In genomic region chr1:98714307-98714706, GRCm38 (mm10) we compare ENCODE assay signal across 26 mouse cellular contexts.
"Had no signal": no experiment of that assay in that cellular context is flagged by ENCODE, and none has a peak within 500 bp of the region (broad histone marks: within the 10 kb centered on the region; RNA-seq: fewer than 3 reads in every experiment).

No protein-coding gene starts in this region.

- H3K9ac ChIP-seq: heart, embryonic 13.5 days; heart, embryonic 15.5 days; hindbrain, embryonic 13.5 days; hindbrain, embryonic 15.5 days; kidney, embryonic 15.5 days; limb, embryonic 13.5 days; limb, embryonic 15.5 days; liver, embryonic 12.5 days had no signal

- H3K4me3 ChIP-seq: heart, adult 2 months; heart, embryonic 13.5 days; heart, embryonic 15.5 days; hindbrain, embryonic 13.5 days; hindbrain, embryonic 15.5 days; kidney, embryonic 15.5 days; limb, embryonic 13.5 days; limb, embryonic 15.5 days; liver, embryonic 12.5 days had no signal

- H3K9me3 ChIP-seq: heart, embryonic 13.5 days; heart, embryonic 15.5 days; hindbrain, embryonic 13.5 days; hindbrain, embryonic 15.5 days; kidney, embryonic 15.5 days; limb, embryonic 13.5 days; limb, embryonic 15.5 days; liver, embryonic 12.5 days had no signal

- H3K4me1 ChIP-seq: heart, embryonic 13.5 days; heart, embryonic 15.5 days; hindbrain, embryonic 13.5 days; hindbrain, embryonic 15.5 days; kidney, embryonic 15.5 days; limb, embryonic 13.5 days; limb, embryonic 15.5 days; liver, embryonic 12.5 days had no signal

- ATAC-seq: hindbrain, postnatal 0 days; intestine, embryonic 16.5 days; liver, embryonic 12.5 days had no signal

- DNase-seq: gastrocnemius, postnatal 14 days; gastrocnemius, postnatal 36 days; heart, adult 11 months; heart, adult 2 months; heart, postnatal 14 days; heart, postnatal 36 days; kidney, adult 11 months; kidney, adult 2 months; kidney, adult 9 months; kidney, postnatal 14 days; kidney, postnatal 36 days; layer of hippocampus, adult 9-11 months; layer of hippocampus, postnatal 36 days; left cerebral cortex, postnatal 4 days had no signal

- H3K27ac ChIP-seq: heart, adult 2 months; heart, embryonic 13.5 days; heart, embryonic 15.5 days; hindbrain, embryonic 13.5 days; hindbrain, embryonic 15.5 days; hindbrain, postnatal 0 days; kidney, embryonic 15.5 days; kidney, postnatal 0 days; limb, embryonic 13.5 days; limb, embryonic 15.5 days; liver, embryonic 12.5 days had no signal

- H3K27me3 ChIP-seq: heart, embryonic 13.5 days; heart, embryonic 15.5 days; hindbrain, embryonic 13.5 days; hindbrain, embryonic 15.5 days; kidney, embryonic 15.5 days; limb, embryonic 13.5 days; limb, embryonic 15.5 days; liver, embryonic 12.5 days had no signal

- H3K36me3 ChIP-seq: heart, embryonic 13.5 days; heart, embryonic 15.5 days; hindbrain, embryonic 13.5 days; hindbrain, embryonic 15.5 days; kidney, embryonic 15.5 days; limb, embryonic 13.5 days; limb, embryonic 15.5 days; liver, embryonic 12.5 days had no signal

- H3K4me2 ChIP-seq: heart, embryonic 11.5 days; heart, embryonic 13.5 days; heart, embryonic 15.5 days; hindbrain, embryonic 13.5 days; hindbrain, embryonic 15.5 days; kidney, embryonic 15.5 days; limb, embryonic 13.5 days; limb, embryonic 15.5 days; liver, embryonic 12.5 days had no signal
